In the genomic region with DNA sequence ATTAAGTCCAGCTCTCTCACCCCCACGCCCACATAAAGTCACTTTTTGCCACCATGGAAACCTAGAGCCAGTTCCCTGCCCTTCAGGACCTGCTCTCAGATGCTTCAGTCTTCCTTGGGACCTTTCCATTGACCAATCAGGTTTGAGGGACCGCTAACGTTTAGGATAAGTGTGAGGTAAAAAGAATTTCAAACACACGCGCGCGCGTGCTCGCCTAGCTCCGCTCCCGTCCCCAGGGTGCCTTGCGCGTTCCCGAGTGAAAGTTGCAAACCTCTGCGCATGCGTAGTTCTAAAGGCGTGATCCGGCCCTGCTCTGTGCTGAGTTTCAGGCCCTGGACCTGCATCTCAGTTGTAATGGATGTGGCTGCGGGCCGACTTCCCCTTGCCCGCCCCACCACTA, we compare ENCODE assay signal across 8 mouse cellular contexts. TPM values are rescaled to one million over a fixed set of nuclear protein-coding genes. Genes with fewer than 3 reads are reported as not detected.
DNase-seq lines count a peak whose midpoint lies in the region; ATAC-seq and TF ChIP-seq lines count a peak whose summit lies in the region.

No protein-coding gene starts in this region.

- peak overlapping the region; percentile 37 for H3K4me3 ChIP-seq in embryonic facial prominence, embryonic 13.5 days
- peak overlapping the region; percentile 43 for H3K4me3 ChIP-seq in kidney, adult 2 months (ENCODE audit: insufficient read depth, low read depth, low read length)
- H3K4me3 ChIP-seq in limb, embryonic 13.5 days = peak overlapping the region; percentile 38
- H3K4me3 ChIP-seq in midbrain, embryonic 12.5 days = peak overlapping the region; percentile 29
- H3K4me3 ChIP-seq in small intestine, adult 2 months (ENCODE audit: low read depth, low read length) = peak overlapping the region; percentile 60

- WGBS in embryonic facial prominence, embryonic 13.5 days = 44% methylated on average over 21 of the region's 21 CpGs
- 50% methylated on average over 21 of the region's 21 CpGs for WGBS in kidney, adult 2 months
- 33% methylated on average over 21 of the region's 21 CpGs for WGBS in limb, embryonic 13.5 days
- 45% methylated on average over 21 of the region's 21 CpGs for WGBS in midbrain, embryonic 12.5 days
- 31% methylated on average over 21 of the region's 21 CpGs for WGBS in small intestine, adult 2 months

- peaks cover 3% of the 10 kb centered on the region; the same call in 1 of the 2 replicates for H3K4me1 ChIP-seq in embryonic facial prominence, embryonic 13.5 days
- H3K4me1 ChIP-seq in kidney, adult 2 months (ENCODE audit: control insufficient read depth, insufficient read depth, low read length) = no peaks in the 10 kb centered on the region
- H3K4me1 ChIP-seq in limb, embryonic 13.5 days = peaks cover 5% of the 10 kb centered on the region; the same call in 1 of the 2 replicates
- 0 out of 2 replicates have a peak, but pooled peaks cover 4% of the 10 kb centered on the region for H3K4me1 ChIP-seq in midbrain, embryonic 12.5 days
- no peaks in the 10 kb centered on the region for H3K4me1 ChIP-seq in small intestine, adult 2 months (ENCODE audit: control insufficient read depth, insufficient read depth, insufficient read length, low read length)

- no peak for TF ChIP-seq POLR2A in kidney, adult 2 months (IDR thresholded peaks at IDR 0.05; ENCODE audit: low read depth, low read length)
- no peak for TF ChIP-seq POLR2A in small intestine, adult 2 months (IDR thresholded peaks at IDR 0.05; ENCODE audit: low read depth, low read length)

- no peak for TF ChIP-seq CTCF in kidney, adult 2 months (conservative IDR thresholded peaks at IDR 0.05; ENCODE audit: insufficient read depth, insufficient read length, low read depth, low read length)
- no peak for TF ChIP-seq CTCF in small intestine, adult 2 months (IDR thresholded peaks at IDR 0.05; ENCODE audit: extremely low read depth, insufficient read length, insufficient replicate concordance, low read depth, low read length)

- H3K9ac ChIP-seq in embryonic facial prominence, embryonic 13.5 days = peak overlapping the region; percentile 57
- H3K9ac ChIP-seq in limb, embryonic 13.5 days = peak overlapping the region; percentile 54; the same call in 1 of the 2 replicates
- H3K9ac ChIP-seq in midbrain, embryonic 12.5 days (replicated peaks) = peak overlapping the region; percentile 21; the same call in 1 of the 2 replicates

- no peaks in the 10 kb centered on the region for H3K27me3 ChIP-seq in embryonic facial prominence, embryonic 13.5 days
- no peaks in the 10 kb centered on the region for H3K27me3 ChIP-seq in kidney, adult 2 months (replicated peaks; ENCODE audit: control insufficient read depth, insufficient read depth, low read length)
- no peaks in the 10 kb centered on the region for H3K27me3 ChIP-seq in limb, embryonic 13.5 days
- H3K27me3 ChIP-seq in midbrain, embryonic 12.5 days = no peaks in the 10 kb centered on the region
- no peaks in the 10 kb centered on the region for H3K27me3 ChIP-seq in small intestine, adult 2 months (ENCODE audit: control insufficient read depth, insufficient read depth, low read length)

- H3K4me2 ChIP-seq in embryonic facial prominence, embryonic 13.5 days = peak overlapping the region; percentile 58
- peak overlapping the region; percentile 58 for H3K4me2 ChIP-seq in limb, embryonic 13.5 days (replicated peaks)
- peak overlapping the region; percentile 45 for H3K4me2 ChIP-seq in midbrain, embryonic 12.5 days (replicated peaks)

- H3K9me3 ChIP-seq in embryonic facial prominence, embryonic 13.5 days = no peaks in the 10 kb centered on the region
- H3K9me3 ChIP-seq in limb, embryonic 13.5 days = no peaks in the 10 kb centered on the region
- H3K9me3 ChIP-seq in midbrain, embryonic 12.5 days = no peaks in the 10 kb centered on the region

- peak; percentile 84 to 92 for DNase-seq in adrenal gland, adult (ENCODE audit: inconsistent age in 2 of 2, low spot score in 1 of 2)
- DNase-seq in adrenal gland, adult 8-10 months = no peak
- peak; percentile 79 to 81 for DNase-seq in heart, adult 9 months (ENCODE audit: low spot score in 2 of 2)
- peak; percentile 82 for DNase-seq in kidney, adult 2 months

- peaks cover 6% of the 10 kb centered on the region for H3K36me3 ChIP-seq in embryonic facial prominence, embryonic 13.5 days
- no peaks in the 10 kb centered on the region for H3K36me3 ChIP-seq in kidney, adult 2 months (ENCODE audit: control insufficient read depth, insufficient read depth, low read length)
- peaks cover 13% of the 10 kb centered on the region for H3K36me3 ChIP-seq in limb, embryonic 13.5 days
- 0 out of 2 replicates have a peak, but pooled peaks cover 5% of the 10 kb centered on the region for H3K36me3 ChIP-seq in midbrain, embryonic 12.5 days
- peaks cover 6% of the 10 kb centered on the region; the same call in 1 of the 2 replicates for H3K36me3 ChIP-seq in small intestine, adult 2 months (ENCODE audit: control insufficient read depth, insufficient read depth, low read length)

- no peak for ATAC-seq in embryonic facial prominence, embryonic 13.5 days (ENCODE audit: insufficient number of reproducible peaks, insufficient read depth, low FRiP score, low TSS enrichment, low read depth)
- ATAC-seq in limb, embryonic 13.5 days (ENCODE audit: low FRiP score, low read depth) = 0 out of 2 replicates have a peak, but pooled peaks have one; percentile 19
- peak; percentile 32 for ATAC-seq in midbrain, embryonic 12.5 days (ENCODE audit: low FRiP score, low read depth)

- H3K27ac ChIP-seq in embryonic facial prominence, embryonic 13.5 days = no peak overlapping the region
- no peak overlapping the region for H3K27ac ChIP-seq in kidney, adult 2 months (ENCODE audit: insufficient read depth, low read depth, low read length)
- no peak overlapping the region; the same call in 1 of the 2 replicates for H3K27ac ChIP-seq in limb, embryonic 13.5 days
- no peak overlapping the region for H3K27ac ChIP-seq in midbrain, embryonic 12.5 days (replicated peaks)
- H3K27ac ChIP-seq in small intestine, adult 2 months (ENCODE audit: insufficient read depth, low read depth, low read length) = no peak overlapping the region

RNA-seq across cellular contexts. Expression of gene Agtrap, which starts 12.6 kb away (rescaled TPM):
- total RNA-seq in adrenal gland, adult 8-10 months (2022) = 100 to 1,000 TPM; 117 to 136 (median 124) TPM
- polyA plus RNA-seq in embryonic facial prominence, embryonic 13.5 days (2015; fragmentation: Nextera tagmentation; extraction: Ambion mirVana) = 9.7 and 10.1 TPM in 2 replicates
- 111 and 119 TPM in 2 replicates for polyA plus RNA-seq in kidney, adult 2 months (2012; rRNA removed)
- 13.2 and 14.1 TPM in 2 replicates for polyA plus RNA-seq in limb, embryonic 13.5 days (2015; fragmentation: Nextera tagmentation; extraction: Ambion mirVana)
- polyA plus RNA-seq in midbrain, embryonic 12.5 days (2016; fragmentation: Nextera tagmentation; extraction: Ambion mirVana) = 11.2 and 11.9 TPM in 2 replicates
- 10.3 and 14.2 TPM in 2 replicates for polyA plus RNA-seq in small intestine, adult 2 months (2012; rRNA removed)

RNA-seq across cellular contexts. Expression of gene Mthfr, which starts 36.4 kb away (rescaled TPM):
- total RNA-seq in adrenal gland, adult 8-10 months (2022) = 10 to 100 TPM; 24.2 to 51.9 (median 36.7) TPM
- polyA plus RNA-seq in embryonic facial prominence, embryonic 13.5 days (2015; fragmentation: Nextera tagmentation; extraction: Ambion mirVana) = 20.8 and 22.4 TPM in 2 replicates
- 36.3 and 48.4 TPM in 2 replicates for polyA plus RNA-seq in kidney, adult 2 months (2012; rRNA removed)
- 24.3 and 24.9 TPM in 2 replicates for polyA plus RNA-seq in limb, embryonic 13.5 days (2015; fragmentation: Nextera tagmentation; extraction: Ambion mirVana)
- 44.5 and 44.8 TPM in 2 replicates for polyA plus RNA-seq in midbrain, embryonic 12.5 days (2016; fragmentation: Nextera tagmentation; extraction: Ambion mirVana)
- polyA plus RNA-seq in small intestine, adult 2 months (2012; rRNA removed) = 5.6 and 8.8 TPM in 2 replicates

RNA-seq across cellular contexts. Expression of gene Clcn6, which starts 36.6 kb away (rescaled TPM):
- total RNA-seq in adrenal gland, adult 8-10 months (2022) = 10 to 100 TPM; 10.1 to 20.4 (median 15.8) TPM
- 8.7 and 8.8 TPM in 2 replicates for polyA plus RNA-seq in embryonic facial prominence, embryonic 13.5 days (2015; fragmentation: Nextera tagmentation; extraction: Ambion mirVana)
- polyA plus RNA-seq in kidney, adult 2 months (2012; rRNA removed) = 28.8 and 32.3 TPM in 2 replicates
- 7.5 and 8.2 TPM in 2 replicates for polyA plus RNA-seq in limb, embryonic 13.5 days (2015; fragmentation: Nextera tagmentation; extraction: Ambion mirVana)
- polyA plus RNA-seq in midbrain, embryonic 12.5 days (2016; fragmentation: Nextera tagmentation; extraction: Ambion mirVana) = 26.9 and 29.7 TPM in 2 replicates
- 2.7 and 2.8 TPM in 2 replicates for polyA plus RNA-seq in small intestine, adult 2 months (2012; rRNA removed)

RNA-seq across cellular contexts. Expression of gene Mad2l2, which starts 54.9 kb away (rescaled TPM):
- total RNA-seq in adrenal gland, adult 8-10 months (2022) = 10 to 100 TPM; 24.5 to 32.7 (median 28.9) TPM
- 70.6 and 76.3 TPM in 2 replicates for polyA plus RNA-seq in embryonic facial prominence, embryonic 13.5 days (2015; fragmentation: Nextera tagmentation; extraction: Ambion mirVana)
- polyA plus RNA-seq in kidney, adult 2 months (2012; rRNA removed) = 22.8 and 25.5 TPM in 2 replicates
- 78.3 and 85.2 TPM in 2 replicates for polyA plus RNA-seq in limb, embryonic 13.5 days (2015; fragmentation: Nextera tagmentation; extraction: Ambion mirVana)
- polyA plus RNA-seq in midbrain, embryonic 12.5 days (2016; fragmentation: Nextera tagmentation; extraction: Ambion mirVana) = 94.7 and 95.2 TPM in 2 replicates
- polyA plus RNA-seq in small intestine, adult 2 months (2012; rRNA removed) = 7.1 and 17.8 TPM in 2 replicates

RNA-seq across cellular contexts. Expression of gene Draxin, which starts 55.2 kb away (rescaled TPM):
- total RNA-seq in adrenal gland, adult 8-10 months (2022) = under 1 TPM; 0.06 to 0.15 (median 0.12) TPM
- polyA plus RNA-seq in embryonic facial prominence, embryonic 13.5 days (2015; fragmentation: Nextera tagmentation; extraction: Ambion mirVana) = 0.78 and 1.1 TPM in 2 replicates
- 0.03 and 0.11 TPM in 2 replicates for polyA plus RNA-seq in kidney, adult 2 months (2012; rRNA removed)
- polyA plus RNA-seq in limb, embryonic 13.5 days (2015; fragmentation: Nextera tagmentation; extraction: Ambion mirVana) = 0.76 and 0.80 TPM in 2 replicates
- polyA plus RNA-seq in midbrain, embryonic 12.5 days (2016; fragmentation: Nextera tagmentation; extraction: Ambion mirVana) = 16.7 and 16.8 TPM in 2 replicates
- polyA plus RNA-seq in small intestine, adult 2 months (2012; rRNA removed) = 0.11 and 0.24 TPM in 2 replicates
